Mouse (Mus musculus): ENCODE measurements around the gene Fth1. TPM values are rescaled to one million over a fixed set of nuclear protein-coding genes. Genes with fewer than 3 reads are reported as not detected.

Fth1 gene
- polyA plus RNA-seq, 2 experiments, result 1,645 to 3,787 TPM

GRCm38 (mm10) chr19:9942539-9943533 is 37.6 kb upstream of the Fth1 start:
- no peak overlapping the region for H3K27ac ChIP-seq

GRCm38 (mm10) chr19:9945800-9946564 is 34.4 kb upstream of the Fth1 start:
- DNase-seq (ENCODE audit: low read depth in 3 of 3, low spot score in 3 of 3) (no peak), ATAC-seq (ENCODE audit: insufficient read depth) (no peak)
- TF ChIP-seq EP300 (IDR thresholded peaks at IDR 0.05; ENCODE audit: low read depth), result no peak
- no peak for TF ChIP-seq CTCF (IDR thresholded peaks at IDR 0.05; ENCODE audit: low read depth)
- no peak overlapping the region for H3K9ac ChIP-seq (replicated peaks)
- no peak overlapping the region for H3K4me2 ChIP-seq (ENCODE audit: low read depth)
- H3K9me3 ChIP-seq (ENCODE audit: control insufficient read depth, low read length), result no peaks in the 10 kb centered on the region
- H3K36me3 ChIP-seq (replicated peaks; ENCODE audit: control insufficient read depth, insufficient read depth, low read depth), result no peaks in the 10 kb centered on the region
- H3K27ac ChIP-seq, result no peak overlapping the region
- H3K4me3 ChIP-seq (ENCODE audit: insufficient read depth in 1 of 2, low read depth in 2 of 2, low read length in 2 of 2), result no peak overlapping the region
- no peaks in the 10 kb centered on the region for H3K27me3 ChIP-seq (ENCODE audit: control insufficient read depth, insufficient read depth, low read length)
- peaks cover 3 to 14% of the 10 kb centered on the region in 2 experiments for H3K4me1 ChIP-seq (replicated peaks; ENCODE audit: control insufficient read depth in 2 of 2, insufficient read depth in 2 of 2, low read length in 1 of 2)
- WGBS (ENCODE audit: insufficient replicate concordance), result 76% methylated on average over 8 of the region's 8 CpGs

More at GRCm38 (mm10) chr19:9942539-9943533, 37.6 kb upstream of the Fth1 start:
- Histone ChIP-seq H3K36me3 (replicated peaks; ENCODE audit: control insufficient read depth, insufficient read depth, low read depth) (no peaks in the 10 kb centered on the region), H3K27me3 (ENCODE audit: control insufficient read depth, insufficient read depth, low read length) (no peaks in the 10 kb centered on the region), H3K4me2 (ENCODE audit: low read depth) (no peak overlapping the region), H3K9me3 (ENCODE audit: control insufficient read depth, low read length) (no peaks in the 10 kb centered on the region), H3K9ac (replicated peaks) (no peak overlapping the region), H3K4me3 (ENCODE audit: insufficient read depth in 1 of 2, low read depth in 2 of 2, low read length in 2 of 2) (no peak overlapping the region), H3K4me1 (replicated peaks; ENCODE audit: control insufficient read depth in 2 of 2, insufficient read depth in 2 of 2, low read length in 1 of 2) (peaks cover 13 to 33% of the 10 kb centered on the region in 2 experiments)
- WGBS (ENCODE audit: insufficient replicate concordance), result 38% methylated on average over 10 of the region's 10 CpGs
- DNase-seq (ENCODE audit: low read depth in 3 of 3, low spot score in 3 of 3), result no peak
- no peak for ATAC-seq (ENCODE audit: insufficient read depth)
- TF ChIP-seq CTCF (IDR thresholded peaks at IDR 0.05; ENCODE audit: low read depth) (no peak), EP300 (IDR thresholded peaks at IDR 0.05; ENCODE audit: low read depth) (no peak)

DNA sequence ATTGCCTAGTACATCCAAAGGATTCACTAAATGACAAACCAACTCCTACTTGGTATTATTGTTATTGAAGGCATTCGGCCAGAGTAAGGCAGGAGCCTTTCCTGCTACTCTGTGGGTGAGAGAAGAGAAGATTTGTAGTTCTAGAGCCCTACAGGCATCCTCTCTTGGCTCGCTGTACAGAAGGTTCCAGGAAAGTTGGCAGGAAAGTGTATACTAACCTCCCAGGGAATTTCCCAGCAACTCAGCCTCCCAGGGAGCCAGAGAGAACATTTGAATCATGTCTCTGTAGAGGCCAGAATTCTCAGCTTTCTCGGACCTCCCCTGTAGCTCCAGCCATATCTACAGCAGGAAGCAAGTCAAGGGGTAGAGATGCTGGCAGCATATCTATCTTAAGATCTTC is 33.4 kb upstream of the Fth1 start:
- no peak overlapping the region for H3K4me2 ChIP-seq (ENCODE audit: low read depth)
- no peak overlapping the region for H3K27ac ChIP-seq
- ATAC-seq (ENCODE audit: insufficient read depth) (no peak), DNase-seq (ENCODE audit: low read depth in 3 of 3, low spot score in 3 of 3) (no peak)
- no peaks in the 10 kb centered on the region for H3K9me3 ChIP-seq (ENCODE audit: control insufficient read depth, low read length)
- no peaks in the 10 kb centered on the region for H3K36me3 ChIP-seq (replicated peaks; ENCODE audit: control insufficient read depth, insufficient read depth, low read depth)
- WGBS (ENCODE audit: insufficient replicate concordance), result 71% methylated on average over 3 of the region's 3 CpGs
- H3K4me3 ChIP-seq (ENCODE audit: insufficient read depth in 1 of 2, low read depth in 2 of 2, low read length in 2 of 2), result no peak overlapping the region
- no peak overlapping the region for H3K9ac ChIP-seq (replicated peaks)
- TF ChIP-seq CTCF (IDR thresholded peaks at IDR 0.05; ENCODE audit: low read depth), result no peak
- no peak for TF ChIP-seq EP300 (IDR thresholded peaks at IDR 0.05; ENCODE audit: low read depth)
- H3K4me1 ChIP-seq (replicated peaks; ENCODE audit: control insufficient read depth in 2 of 2, insufficient read depth in 2 of 2, low read length in 1 of 2), result peaks cover 3 to 11% of the 10 kb centered on the region in 2 experiments
- H3K27me3 ChIP-seq (ENCODE audit: control insufficient read depth, insufficient read depth, low read length), result no peaks in the 10 kb centered on the region

DNA sequence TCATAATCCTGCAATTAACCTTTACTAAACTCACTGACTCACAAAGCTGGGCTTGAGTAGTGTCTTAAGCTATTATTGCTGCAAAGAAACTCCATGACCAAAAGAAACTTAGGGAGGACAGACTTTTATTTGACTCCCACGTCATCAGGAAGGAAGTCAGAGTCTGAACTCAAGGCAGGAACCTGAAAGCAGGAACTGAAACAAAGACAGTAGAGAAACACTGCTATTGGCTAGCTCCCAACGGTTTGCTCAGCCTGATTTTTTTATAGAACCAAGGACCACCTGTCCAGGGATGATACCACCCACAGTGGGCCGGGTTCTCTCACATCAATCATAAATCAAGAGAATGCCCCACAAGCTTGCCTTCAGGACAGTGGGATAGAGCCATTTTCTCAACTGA is 28.0 kb upstream of the Fth1 start:
- H3K4me1 ChIP-seq (replicated peaks; ENCODE audit: control insufficient read depth in 2 of 2, insufficient read depth in 2 of 2, low read length in 1 of 2), result peaks cover 33 to 40% of the 10 kb centered on the region in 2 experiments
- H3K36me3 ChIP-seq (replicated peaks; ENCODE audit: control insufficient read depth, insufficient read depth, low read depth), result no peaks in the 10 kb centered on the region
- WGBS (ENCODE audit: insufficient replicate concordance), result 45% methylated on average over 3 of the region's 3 CpGs
- ATAC-seq (ENCODE audit: insufficient read depth) (no peak), DNase-seq (ENCODE audit: low read depth in 3 of 3, low spot score in 3 of 3) (no peak)
- H3K4me3 ChIP-seq (ENCODE audit: insufficient read depth in 1 of 2, low read depth in 2 of 2, low read length in 2 of 2), result no peak overlapping the region
- H3K9ac ChIP-seq (replicated peaks), result no peak overlapping the region
- TF ChIP-seq CTCF (IDR thresholded peaks at IDR 0.05; ENCODE audit: low read depth), result no peak
- TF ChIP-seq EP300 (IDR thresholded peaks at IDR 0.05; ENCODE audit: low read depth), result no peak
- H3K4me2 ChIP-seq (ENCODE audit: low read depth), result no peak overlapping the region
- H3K27me3 ChIP-seq (ENCODE audit: control insufficient read depth, insufficient read depth, low read length), result no peaks in the 10 kb centered on the region
- no peak overlapping the region for H3K27ac ChIP-seq
- no peaks in the 10 kb centered on the region for H3K9me3 ChIP-seq (ENCODE audit: control insufficient read depth, low read length)

DNA sequence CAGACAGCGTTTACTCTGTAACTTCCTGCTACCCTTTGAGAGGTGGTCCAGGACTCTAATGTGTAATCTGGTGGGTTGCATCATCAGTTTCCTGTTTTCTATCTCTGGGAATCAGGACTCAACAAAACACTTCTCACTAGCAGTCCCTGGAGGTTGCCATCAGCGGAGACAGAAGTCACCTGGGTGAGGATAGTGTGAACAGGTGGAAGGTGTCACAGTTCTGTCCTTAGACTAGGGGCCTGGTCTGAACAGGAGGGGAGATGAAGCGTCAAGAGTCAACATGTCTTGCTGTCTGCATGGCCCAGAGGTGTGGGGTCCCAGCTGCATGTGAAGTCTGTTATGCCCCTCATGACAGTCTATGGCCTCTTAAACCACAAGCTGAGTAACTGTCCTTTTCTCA is 27.5 kb upstream of the Fth1 start:
- Histone ChIP-seq H3K36me3 (replicated peaks; ENCODE audit: control insufficient read depth, insufficient read depth, low read depth) (no peaks in the 10 kb centered on the region), H3K4me2 (ENCODE audit: low read depth) (no peak overlapping the region), H3K27ac (no peak overlapping the region), H3K27me3 (ENCODE audit: control insufficient read depth, insufficient read depth, low read length) (no peaks in the 10 kb centered on the region), H3K4me1 (replicated peaks; ENCODE audit: control insufficient read depth in 2 of 2, insufficient read depth in 2 of 2, low read length in 1 of 2) (peaks cover 35 to 45% of the 10 kb centered on the region in 2 experiments), H3K9ac (replicated peaks) (no peak overlapping the region), H3K9me3 (ENCODE audit: control insufficient read depth, low read length) (no peaks in the 10 kb centered on the region), H3K4me3 (ENCODE audit: insufficient read depth in 1 of 2, low read depth in 2 of 2, low read length in 2 of 2) (no peak overlapping the region)
- ATAC-seq (ENCODE audit: insufficient read depth), result no peak
- TF ChIP-seq CTCF (IDR thresholded peaks at IDR 0.05; ENCODE audit: low read depth), result no peak
- TF ChIP-seq EP300 (IDR thresholded peaks at IDR 0.05; ENCODE audit: low read depth), result no peak
- DNase-seq (ENCODE audit: low read depth in 3 of 3, low spot score in 3 of 3), result no peak
- 73% methylated on average over 3 of the region's 3 CpGs for WGBS (ENCODE audit: insufficient replicate concordance)
